Mouse (Mus musculus) liver (tissue): ENCODE results near the gene Ubxn7.

Experiments
- DNase-seq: peaks from one replicate; pipeline ENCODE4 v3.0.0-alpha.2; 2020; ENCODE audit warnings: mixed read lengths

Gene Ubxn7

DNA sequence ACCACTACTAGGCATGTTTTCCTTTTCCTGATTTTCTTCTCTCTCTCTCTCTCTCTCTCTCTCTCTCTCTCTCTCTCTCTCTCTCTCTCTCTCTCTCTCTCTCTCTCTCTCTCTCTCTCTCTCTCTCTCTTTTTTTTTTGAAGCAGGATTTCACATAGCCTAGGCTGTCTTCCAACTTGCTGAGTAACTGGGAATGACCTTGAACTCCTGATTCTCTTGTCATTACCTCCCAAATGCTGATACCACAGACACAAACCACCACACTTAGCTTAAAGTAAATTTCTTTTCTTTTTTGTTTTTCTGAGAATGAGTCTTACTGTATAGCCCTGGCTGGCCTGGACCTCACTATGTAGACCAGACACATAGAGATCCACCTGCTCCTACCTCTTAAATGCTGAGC is 102.6 kb downstream of the Ubxn7 start:
- DNase-seq, result no peak

DNA sequence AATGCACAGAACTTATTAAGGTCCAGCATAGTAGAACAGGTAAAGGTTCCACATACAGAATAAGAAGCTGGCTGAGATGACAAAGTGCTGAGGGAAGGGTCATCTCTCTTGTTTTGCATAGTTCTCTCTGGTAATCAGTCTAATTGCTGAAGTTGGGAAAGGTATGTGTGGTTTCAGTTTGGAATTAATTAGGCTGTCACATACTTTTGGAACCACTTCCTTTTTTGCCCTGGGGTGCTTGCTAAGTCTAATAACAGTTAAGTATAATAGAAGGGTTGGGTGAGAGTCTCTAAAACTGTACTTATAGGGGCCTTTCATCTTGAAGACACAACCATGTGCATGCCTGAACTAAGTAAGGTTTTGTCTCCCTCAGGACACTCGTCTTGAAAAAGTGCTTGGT is 104.6 kb downstream of the Ubxn7 start:
- DNase-seq, result no peak

DNA sequence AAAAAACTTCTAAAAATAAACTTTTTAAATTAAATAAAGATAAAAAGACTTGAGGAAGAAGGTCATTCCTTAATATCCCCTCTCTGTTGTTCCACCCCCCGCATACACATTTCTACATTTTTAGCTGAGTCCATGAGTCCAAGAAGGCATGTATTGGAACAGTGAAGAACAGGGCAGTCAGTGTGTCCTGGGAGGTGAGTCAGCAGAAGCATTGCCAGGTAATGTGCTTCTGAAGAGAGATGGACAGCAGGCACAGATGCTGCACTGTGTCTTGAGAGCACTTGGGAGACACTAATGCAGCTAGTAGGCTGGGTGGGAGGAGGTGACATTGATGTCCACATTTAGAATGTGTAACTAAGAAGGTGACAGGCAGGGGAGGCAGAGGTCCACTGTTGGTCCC is 105.2 kb downstream of the Ubxn7 start:
- no peak for DNase-seq

DNA sequence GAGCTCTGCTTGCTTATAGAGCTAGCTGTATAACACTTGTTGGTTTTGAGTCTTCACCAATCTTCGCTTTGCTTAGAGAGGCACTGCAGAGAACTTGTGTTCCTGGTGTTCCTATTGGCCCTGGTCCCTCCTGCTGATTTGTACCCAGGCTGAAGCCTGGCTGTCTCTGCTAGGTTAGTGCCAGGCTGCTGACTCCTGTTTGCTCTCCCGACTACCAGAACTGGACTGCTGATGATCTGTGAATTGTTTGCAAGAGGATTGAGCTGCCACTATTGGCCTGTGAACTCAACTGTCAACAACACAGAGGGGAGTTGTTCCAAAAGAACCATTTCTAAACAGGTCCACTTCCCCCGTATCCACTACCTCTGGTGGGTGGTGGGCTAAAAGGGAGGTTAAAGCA is 109.4 kb downstream of the Ubxn7 start:
- DNase-seq, result no peak
